Mouse (Mus musculus) MEL-GATA-1-ER (cell line): ENCODE data around the gene Lao1.

Experiments
- DNase-seq: peaks from one replicate; pipeline ENCODE4 v3.0.0-alpha.2; 2012; ENCODE audit warnings: low read depth; ENCODE audit errors: extremely low read depth

The Lao1 gene

GRCm38 (mm10) chr4:119014997-119015396, 53.6 kb downstream of the Lao1 start:
- no peak for DNase-seq

- no peak for DNase-seq
Observed at GRCm38 (mm10) chr4:119015557-119015956, 54.2 kb downstream of the Lao1 start.

DNA sequence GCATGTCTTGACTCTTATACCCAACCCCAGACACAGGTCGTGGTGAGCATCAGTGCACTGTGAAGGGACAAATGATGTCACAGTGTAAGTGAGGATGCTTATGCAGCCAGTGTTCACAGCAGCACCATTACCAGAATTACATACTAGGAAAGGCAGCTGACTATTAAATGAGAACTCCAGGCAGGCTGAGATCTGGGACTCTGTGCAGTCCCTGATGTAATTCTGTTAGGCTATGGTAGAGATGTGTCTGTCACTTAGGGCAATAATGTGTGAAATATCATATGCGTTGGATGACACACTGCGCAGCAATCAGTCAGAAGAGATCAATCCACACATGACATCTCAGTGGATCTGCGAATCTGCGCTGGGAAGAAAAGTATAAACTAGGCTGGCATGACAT, 55.7 kb downstream of the Lao1 start:
- DNase-seq: no peak
